16 mouse cellular contexts compared by ENCODE assay signal in genomic region chr8:9365381-9365780, GRCm38 (mm10).
"Had no signal": no experiment of that assay in that cellular context is flagged by ENCODE, and none has a peak within 500 bp of the region (broad histone marks: within the 10 kb centered on the region; RNA-seq: fewer than 3 reads in every experiment).

No protein-coding gene starts in this region.

- ATAC-seq: intestine, embryonic 16.5 days had no signal

- H3K9me3 ChIP-seq: limb, embryonic 12.5 days; lung, embryonic 15.5 days; midbrain, embryonic 10.5 days; neural tube, embryonic 15.5 days had no signal

- H3K4me1 ChIP-seq: limb, embryonic 12.5 days; lung, embryonic 15.5 days; midbrain, embryonic 10.5 days had no signal

- H3K4me2 ChIP-seq: limb, embryonic 12.5 days; lung, embryonic 15.5 days; neural tube, embryonic 15.5 days had no signal

- H3K36me3 ChIP-seq: limb, embryonic 12.5 days; lung, embryonic 15.5 days; midbrain, embryonic 10.5 days; neural tube, embryonic 15.5 days had no signal

- H3K27me3 ChIP-seq: limb, embryonic 12.5 days; lung, embryonic 15.5 days; neural tube, embryonic 15.5 days had no signal

- H3K9ac ChIP-seq: limb, embryonic 12.5 days; liver, embryonic 14.5 days; lung, embryonic 15.5 days; neural tube, embryonic 15.5 days had no signal

- DNase-seq: kidney, adult 9 months; layer of hippocampus, adult 9-11 months; layer of hippocampus, postnatal 36 days; lung, postnatal 4 days; midbrain, embryonic 14.5 days; retina, postnatal 1 day; right cerebral cortex, postnatal 4 days; spleen, adult 18-20 months; thymus, postnatal 36 days had no signal

- H3K4me3 ChIP-seq: limb, embryonic 12.5 days; lung, embryonic 15.5 days; midbrain, embryonic 10.5 days; myocyte; neural tube, embryonic 15.5 days had no signal

- H3K27ac ChIP-seq: limb, embryonic 12.5 days; liver, embryonic 14.5 days; lung, embryonic 15.5 days; midbrain, embryonic 10.5 days; neural tube, embryonic 15.5 days had no signal
